Mouse (Mus musculus) gastrocnemius, adult 8-10 months (tissue): ENCODE results near the gene Slc9a1. TPM values are rescaled to one million over a fixed set of nuclear protein-coding genes. Genes with fewer than 3 reads are reported as not detected.
A peak's percentile ranks its signal among the peaks of the same experiment; 100 is the strongest.

ENCODE experiments used
- DNase-seq, 2 experiments: peaks; one replicate each; pipeline ENCODE4 v3.0.0; 2022; ENCODE audit warnings: low spot score in 2 of 2
- total RNA-seq, 4 experiments: library from RNA; stranded (reverse); gene quantifications; 2 replicates each; pipeline ENCODE4 v1.2.4; 2022

Gene Slc9a1
- total RNA-seq, 4 experiments from 2014 or later, result 6.9 to 9.8 (median 8.4) TPM

- DNase-seq, result no peak
Measured at GRCm38 (mm10) chr4:133374011-133374410, 4.5 kb downstream of the Slc9a1 start.

- DNase-seq, result no peak
Measured at GRCm38 (mm10) chr4:133375812-133376577, 6.5 kb downstream of the Slc9a1 start.

DNA sequence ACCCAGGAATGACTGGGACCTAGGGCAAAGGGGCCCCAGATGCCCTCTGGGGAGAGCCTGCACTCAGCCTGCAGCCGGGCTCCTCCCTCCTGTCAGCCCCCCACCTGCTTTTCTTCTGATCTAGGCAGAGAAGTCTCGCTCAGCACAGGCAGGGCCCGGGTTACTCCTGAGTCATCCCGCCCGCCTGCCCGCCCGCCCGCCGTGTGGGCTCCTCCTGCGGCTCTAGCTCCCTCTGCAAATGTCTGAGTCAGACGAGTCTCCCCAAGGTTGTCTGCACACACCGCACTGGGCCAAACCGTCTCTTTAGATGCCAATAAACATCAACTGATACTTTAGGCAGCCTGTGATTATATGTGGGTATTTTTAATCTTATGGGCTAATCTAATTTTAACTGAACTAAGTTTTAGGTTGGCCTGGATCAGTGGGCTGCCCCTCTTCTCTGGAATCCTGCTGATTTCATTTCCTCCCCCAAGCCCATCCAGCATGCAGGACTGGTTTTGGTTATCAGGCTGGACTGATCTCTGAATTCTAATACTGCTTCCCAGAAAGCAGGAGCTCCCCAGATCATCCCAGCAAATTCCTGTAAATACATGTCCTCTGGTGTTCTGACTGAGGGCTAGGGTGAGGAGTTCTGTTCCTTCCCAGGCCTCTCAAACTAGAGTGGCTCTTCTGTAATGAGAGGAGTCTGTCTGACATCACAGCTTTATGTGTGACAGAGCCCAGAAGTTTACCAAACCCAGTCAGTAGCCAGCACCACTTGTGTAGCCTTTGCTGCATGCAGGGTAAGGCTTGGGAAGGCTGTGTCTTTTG is 8.9 kb downstream of the Slc9a1 start:
- DNase-seq, result peak in 1 of 2 experiments; percentile 59

GRCm38 (mm10) chr4:133379046-133379347 is 9.5 kb downstream of the Slc9a1 start:
- DNase-seq, result no peak

- no peak for DNase-seq
Measured at GRCm38 (mm10) chr4:133379861-133380260, 10.4 kb downstream of the Slc9a1 start.

GRCm38 (mm10) chr4:133380532-133380931 is 11.0 kb downstream of the Slc9a1 start:
- no peak for DNase-seq

- DNase-seq, result no peak
Measured at GRCm38 (mm10) chr4:133381141-133381540, 11.6 kb downstream of the Slc9a1 start.

- no peak for DNase-seq
Measured at GRCm38 (mm10) chr4:133386061-133386797, 16.7 kb downstream of the Slc9a1 start.

- no peak for DNase-seq
Measured at GRCm38 (mm10) chr4:133387053-133387452, 17.5 kb downstream of the Slc9a1 start.

GRCm38 (mm10) chr4:133388781-133389552 is 19.5 kb downstream of the Slc9a1 start:
- peak; percentile 79 to 91 for DNase-seq

DNA sequence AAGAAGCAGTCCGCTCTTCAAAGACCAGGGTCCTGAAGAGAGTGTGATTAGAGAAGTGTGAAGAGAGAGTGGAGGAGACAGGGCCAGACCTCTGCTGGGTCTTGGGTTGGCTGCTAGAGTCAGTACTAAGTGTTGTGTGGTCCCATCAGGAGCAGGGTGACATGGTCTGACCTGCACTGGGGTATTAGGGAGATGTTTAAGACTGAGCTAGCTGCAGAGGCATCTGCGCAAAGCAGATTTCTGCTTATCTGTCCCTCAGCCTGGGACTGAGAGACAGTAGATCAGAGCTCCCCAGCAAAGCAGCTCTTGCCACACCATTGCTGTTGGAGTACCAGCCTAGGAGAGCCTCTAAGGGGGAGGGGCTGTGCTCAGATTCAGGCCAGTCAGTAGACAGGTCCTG is 20.5 kb downstream of the Slc9a1 start:
- DNase-seq, result no peak

DNA sequence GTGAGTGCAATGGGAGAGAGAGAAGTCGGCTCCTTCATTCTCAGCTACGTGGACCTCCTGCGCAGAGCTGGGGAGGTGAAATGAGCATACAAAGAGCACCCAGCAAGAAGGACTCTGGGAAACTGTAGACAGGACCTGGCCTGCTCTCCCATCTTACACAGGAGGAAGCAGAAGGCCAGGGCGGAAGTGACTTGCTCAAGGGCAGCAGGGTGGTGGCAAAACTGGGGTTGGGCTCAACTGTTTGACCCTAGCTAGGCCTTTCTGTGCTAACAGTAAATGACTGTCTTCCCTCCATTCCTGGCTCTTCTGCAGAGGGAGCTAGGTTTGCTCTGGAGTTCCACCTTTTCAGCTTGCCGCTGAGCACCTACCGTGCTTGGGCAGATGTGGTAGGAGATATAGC is 21.1 kb downstream of the Slc9a1 start:
- no peak for DNase-seq

- no peak for DNase-seq
Measured at GRCm38 (mm10) chr4:133391185-133392040, 21.9 kb downstream of the Slc9a1 start.

GRCm38 (mm10) chr4:133394981-133395573 is 25.6 kb downstream of the Slc9a1 start:
- DNase-seq, result no peak

DNA sequence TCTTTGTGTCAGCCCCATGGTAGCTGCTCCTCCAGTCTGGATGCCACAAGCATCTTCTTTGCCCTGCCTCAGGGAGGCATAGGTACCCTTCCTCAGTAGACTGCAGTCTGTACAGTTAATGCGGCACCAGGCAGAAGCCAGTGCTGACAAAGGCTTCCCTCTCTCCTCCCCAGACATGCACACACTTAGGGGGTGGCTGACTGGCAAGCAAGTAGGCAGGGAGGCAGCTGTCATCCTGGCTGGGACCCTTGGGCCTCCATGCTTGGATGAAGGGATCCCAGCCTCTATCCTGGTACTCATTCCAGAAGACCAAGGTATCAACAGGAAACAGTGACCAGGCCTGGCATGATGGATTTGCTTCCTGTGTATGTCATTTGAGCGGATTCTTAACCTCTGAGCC is 26.6 kb downstream of the Slc9a1 start:
- no peak for DNase-seq

- DNase-seq, result no peak
Measured at GRCm38 (mm10) chr4:133397299-133397698, 27.8 kb downstream of the Slc9a1 start.

GRCm38 (mm10) chr4:133397961-133398360 is 28.5 kb downstream of the Slc9a1 start:
- no peak for DNase-seq

DNA sequence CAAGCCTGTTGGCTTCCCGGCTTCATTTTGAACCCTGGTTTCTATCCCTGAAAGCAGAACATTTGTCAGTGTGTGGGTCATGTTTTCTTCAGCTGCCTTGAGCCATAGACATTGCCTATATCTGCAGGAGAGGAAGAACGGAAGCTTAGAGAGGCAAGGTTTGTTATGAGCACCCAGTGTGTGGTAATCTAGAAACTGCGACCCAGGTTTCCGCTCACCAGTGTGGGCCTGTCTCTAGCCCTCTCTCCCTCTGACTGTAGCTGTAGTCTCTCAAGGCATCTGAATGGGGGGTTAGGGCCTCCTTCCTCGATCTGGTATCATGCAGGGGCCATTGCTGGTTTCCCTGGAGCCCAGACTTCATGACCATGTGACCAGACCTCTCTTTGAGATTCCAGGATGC is 29.1 kb downstream of the Slc9a1 start:
- DNase-seq, result no peak

DNA sequence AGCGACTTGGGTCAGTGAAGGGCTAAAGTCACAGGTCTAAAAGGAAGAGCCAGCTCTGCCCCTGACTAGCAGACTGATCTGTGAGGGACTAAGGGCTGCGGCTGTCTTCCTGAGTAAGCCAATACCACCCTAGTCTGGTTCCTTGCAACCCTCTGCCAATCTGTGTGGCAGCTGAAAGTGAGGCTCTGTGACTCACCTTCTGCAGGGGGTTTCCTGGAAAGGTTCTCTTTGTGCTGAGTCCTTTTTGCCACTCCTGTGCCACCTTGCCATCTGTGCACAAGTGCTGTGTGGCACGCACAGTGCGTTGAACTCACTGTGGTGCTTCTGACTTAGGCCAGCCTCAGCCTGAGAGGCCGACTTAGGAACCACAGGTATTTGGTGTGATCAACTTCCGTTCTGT is 30.0 kb downstream of the Slc9a1 start:
- no peak for DNase-seq

DNA sequence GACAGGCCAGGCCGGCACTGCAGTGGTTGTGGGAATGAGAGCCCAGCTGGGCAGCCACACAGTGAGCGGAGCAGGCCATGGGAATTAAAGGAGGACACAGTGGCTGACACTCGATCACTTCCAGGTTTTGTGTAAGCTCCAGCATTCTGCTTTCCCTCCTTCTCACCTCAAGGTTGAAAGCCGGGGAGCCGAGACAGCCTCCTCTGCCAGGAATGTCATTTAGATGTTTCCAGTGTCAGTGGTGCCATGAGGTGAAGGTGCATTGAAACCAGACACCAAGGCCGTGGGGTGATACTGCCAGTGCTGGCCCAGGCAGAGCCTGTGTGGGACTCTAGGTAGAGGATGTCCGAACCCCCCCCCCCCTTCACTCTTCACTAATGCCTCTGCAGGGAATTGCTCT is 30.6 kb downstream of the Slc9a1 start:
- DNase-seq, result no peak
